Mouse (Mus musculus) urinary bladder, postnatal 25 days (tissue): Measurements from ENCODE around the gene Tmod2.
"Not testable (repeated sequence)": the region's sequence is repeated elsewhere in the genome, so short reads cannot be mapped to it uniquely, and the experiment has no call there.

Experiments used
- DNase-seq: peaks from one replicate; pipeline ENCODE4 v3.0.0; 2022; ENCODE audit warnings: low spot score

Tmod2 gene

DNA sequence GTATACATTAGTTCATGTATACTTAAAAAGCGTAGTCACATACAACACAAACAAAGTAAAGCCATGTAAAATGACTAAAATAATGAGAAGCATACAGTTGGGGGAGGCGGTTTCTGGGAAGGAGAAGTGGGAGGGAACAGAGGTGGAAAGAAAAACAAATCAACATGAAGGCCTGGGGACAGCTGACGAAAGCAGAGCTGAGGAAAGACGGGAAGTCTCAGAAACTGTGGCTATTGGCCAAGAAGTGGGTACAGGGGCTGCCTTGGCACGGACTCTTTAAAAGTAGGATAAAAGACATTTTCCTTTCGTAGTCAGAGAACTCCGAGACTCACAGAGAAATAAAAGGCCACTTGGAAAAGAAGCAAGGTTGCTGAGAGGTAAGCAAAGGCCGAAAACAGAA, 62.1 kb downstream of the Tmod2 start:
- no peak for DNase-seq

DNA sequence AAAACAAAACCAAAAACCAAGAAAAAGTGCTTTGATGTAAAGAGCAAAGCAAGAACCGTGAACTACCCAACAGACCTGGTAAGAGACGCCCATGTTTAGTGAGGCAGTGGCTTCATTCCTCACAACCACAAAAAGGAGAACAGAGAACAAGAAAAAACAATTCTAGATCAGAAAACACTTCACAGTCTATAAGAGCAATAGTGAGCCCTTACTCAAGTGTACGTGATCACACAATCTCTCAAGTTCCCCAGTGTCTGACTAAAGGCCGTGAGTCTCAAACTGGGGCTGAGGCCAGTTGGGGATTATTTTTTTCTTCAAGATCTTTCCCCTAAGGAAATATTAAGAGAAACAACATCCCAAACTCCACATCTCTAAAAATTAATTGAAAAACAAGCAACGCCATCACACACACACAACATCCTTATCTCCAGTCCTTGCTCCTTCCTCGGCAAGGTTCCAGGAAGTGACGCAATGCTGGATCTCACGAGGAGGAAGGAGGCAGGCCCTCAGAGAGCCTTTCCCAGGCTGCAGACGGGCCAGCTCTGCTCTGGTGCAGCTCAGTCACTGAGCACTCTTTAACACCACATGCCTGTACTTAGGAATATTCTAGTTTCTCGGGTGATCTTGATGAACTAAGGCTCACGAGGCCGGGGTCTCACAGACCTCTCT, 64.1 kb downstream of the Tmod2 start:
- DNase-seq, result peak; percentile 81

DNA sequence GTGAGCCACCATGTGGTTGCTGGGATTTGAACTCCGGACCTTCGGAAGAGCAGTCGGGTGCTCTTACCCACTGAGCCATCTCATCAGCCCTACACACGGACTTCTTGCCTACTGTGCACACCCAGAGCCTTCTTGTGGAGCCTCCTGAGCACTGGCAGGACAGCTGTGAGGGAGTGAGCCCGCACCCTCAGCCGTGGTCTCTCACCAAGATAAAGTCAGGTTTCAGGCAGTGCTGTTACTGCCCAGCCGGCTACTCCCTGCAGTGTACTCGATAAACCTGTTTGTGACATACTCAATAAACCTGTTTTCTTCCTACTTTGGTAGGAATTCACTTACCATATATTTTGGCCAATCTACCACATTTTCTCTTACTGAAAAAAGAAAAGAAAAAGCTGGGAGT, 65.6 kb downstream of the Tmod2 start:
- DNase-seq, result no peak

DNA sequence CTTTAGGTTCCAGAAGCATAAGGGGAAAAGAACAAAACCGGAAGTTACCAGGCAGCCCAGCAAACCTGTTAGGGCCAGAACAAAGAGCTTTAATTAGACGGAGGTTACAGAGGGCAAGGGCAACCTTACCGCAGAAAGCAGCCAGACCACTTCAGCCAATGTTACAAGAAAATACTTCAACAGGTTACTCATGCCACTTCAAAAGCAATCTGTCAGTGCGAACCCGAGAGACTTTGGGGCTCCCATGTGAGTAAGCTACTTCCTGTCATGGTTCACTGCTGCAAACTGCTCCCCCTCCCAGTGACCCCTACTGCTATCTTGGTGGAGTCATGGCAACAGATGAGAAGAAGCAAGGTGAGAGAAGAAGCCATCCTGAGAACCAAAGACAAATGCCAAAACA, 69.6 kb downstream of the Tmod2 start:
- DNase-seq, result no peak

DNA sequence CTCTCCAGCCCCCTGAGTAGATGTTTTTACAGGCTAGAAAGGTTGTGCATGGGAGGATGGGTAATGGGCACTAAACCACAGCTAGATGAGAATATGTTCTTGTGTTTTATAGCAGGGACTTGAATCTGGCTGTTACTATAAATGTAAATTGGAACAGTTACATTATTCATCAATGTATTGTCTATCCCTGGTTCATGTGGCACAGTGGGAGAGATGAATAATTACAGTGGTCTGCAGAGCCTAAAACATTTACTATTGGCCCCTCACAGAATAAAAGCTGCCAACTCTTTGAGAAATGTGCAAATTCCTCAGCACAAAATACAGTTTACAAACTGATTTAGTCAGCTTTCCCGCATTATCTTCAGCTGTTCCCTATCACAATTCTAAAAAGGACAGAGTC, 74.7 kb downstream of the Tmod2 start:
- no peak for DNase-seq

DNA sequence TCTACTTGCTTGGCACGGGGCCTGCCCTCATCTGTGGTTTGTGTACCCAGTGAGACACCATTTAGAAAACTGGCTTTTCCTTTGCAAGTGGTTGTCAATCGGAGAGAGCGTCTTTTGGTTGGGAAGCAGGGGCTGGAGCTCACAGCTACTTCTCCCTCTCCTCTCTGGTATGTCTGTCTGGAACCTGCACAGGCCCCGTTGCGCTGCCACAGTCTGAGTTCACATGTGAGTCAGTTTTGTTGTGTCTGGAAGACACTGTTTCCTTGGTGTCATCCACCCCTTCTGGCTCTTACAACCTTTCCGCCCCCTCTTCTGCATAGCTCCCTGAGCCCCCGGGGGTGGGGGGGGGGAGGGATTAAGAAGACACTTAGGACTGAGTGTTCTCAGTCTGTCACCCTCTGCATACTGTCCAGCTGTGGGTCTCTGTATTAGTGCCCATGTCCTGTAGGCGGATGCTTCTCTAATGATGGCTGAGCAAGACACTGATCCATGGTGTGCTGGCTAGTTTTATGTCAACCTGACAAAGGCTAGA, 76.6 kb downstream of the Tmod2 start:
- no peak for DNase-seq

DNA sequence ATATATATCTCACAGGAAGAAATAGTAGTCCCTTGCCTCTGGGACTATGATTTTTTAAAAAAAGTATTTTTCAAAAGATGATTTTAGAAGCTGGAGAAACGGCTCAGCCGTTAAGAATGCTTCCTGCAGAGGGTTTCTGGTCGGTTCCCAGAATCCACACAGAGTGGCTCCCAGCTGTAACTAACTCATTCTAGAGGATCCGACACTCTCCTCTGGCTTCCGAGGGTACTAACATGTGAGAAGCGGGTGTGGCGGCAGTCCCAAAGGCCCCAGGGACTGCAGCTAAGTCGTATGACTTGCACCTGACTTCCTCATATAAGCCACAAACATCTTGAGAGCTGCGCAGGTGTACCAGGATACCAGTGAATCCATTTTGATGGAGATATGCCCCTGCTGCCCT, 78.1 kb downstream of the Tmod2 start:
- not testable (repeated sequence) for DNase-seq

DNA sequence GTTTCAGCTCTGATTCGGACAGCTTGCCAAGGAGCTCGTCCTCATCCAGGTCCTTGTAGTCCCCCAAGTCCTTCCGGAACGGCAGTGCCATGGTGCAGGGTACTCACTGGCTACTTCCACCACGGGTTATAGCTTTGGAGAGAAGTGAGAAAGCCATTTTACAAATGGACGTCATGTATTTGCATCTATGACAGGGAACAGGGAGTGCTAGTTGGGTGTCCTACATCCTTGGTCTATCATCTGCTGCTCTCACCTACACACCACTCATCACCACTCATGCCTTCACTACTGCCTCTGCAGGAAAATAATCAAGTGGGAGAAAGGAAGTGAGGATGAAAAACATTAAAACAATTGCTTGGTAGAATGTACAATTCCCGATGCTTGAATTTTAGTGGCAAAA, 78.7 kb downstream of the Tmod2 start:
- DNase-seq, result no peak

DNA sequence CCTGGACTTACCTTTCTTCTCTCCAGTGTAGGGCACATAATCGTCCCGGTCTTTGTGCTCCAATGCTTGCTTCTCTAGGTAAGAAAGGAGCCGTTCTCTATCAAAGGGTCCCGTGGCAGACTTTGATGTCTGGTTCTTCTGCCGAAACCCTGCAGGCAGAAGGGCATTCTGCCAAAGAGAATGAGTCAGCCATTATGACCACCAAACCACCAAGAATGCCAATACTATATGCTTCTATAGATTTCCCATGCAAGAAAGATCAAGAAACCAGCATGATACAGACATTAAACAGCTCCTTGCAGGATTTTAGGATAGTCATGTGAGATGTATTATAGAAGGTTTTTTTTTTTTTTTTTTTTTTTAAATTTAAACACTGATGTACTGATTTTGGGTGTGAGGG, 81.8 kb downstream of the Tmod2 start:
- no peak for DNase-seq

DNA sequence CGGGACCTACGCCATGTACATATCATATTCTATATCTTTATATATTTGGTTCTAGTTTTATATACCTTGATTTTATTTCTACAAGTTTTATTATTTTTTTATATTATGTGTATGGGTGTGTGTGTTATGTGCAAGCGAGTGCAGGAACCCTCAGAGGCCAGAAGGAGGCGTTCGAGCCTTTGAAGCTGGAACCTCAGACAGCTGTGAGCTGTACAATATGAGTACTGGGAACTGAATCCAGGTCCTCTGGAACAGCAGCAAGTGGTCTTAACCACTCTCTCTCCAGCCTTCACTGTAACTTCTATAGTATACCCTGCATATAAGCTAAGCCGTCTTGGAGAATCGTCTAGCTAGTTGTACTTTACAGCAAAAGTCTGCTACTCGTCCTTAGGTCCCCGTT, 83.0 kb downstream of the Tmod2 start:
- no peak for DNase-seq

DNA sequence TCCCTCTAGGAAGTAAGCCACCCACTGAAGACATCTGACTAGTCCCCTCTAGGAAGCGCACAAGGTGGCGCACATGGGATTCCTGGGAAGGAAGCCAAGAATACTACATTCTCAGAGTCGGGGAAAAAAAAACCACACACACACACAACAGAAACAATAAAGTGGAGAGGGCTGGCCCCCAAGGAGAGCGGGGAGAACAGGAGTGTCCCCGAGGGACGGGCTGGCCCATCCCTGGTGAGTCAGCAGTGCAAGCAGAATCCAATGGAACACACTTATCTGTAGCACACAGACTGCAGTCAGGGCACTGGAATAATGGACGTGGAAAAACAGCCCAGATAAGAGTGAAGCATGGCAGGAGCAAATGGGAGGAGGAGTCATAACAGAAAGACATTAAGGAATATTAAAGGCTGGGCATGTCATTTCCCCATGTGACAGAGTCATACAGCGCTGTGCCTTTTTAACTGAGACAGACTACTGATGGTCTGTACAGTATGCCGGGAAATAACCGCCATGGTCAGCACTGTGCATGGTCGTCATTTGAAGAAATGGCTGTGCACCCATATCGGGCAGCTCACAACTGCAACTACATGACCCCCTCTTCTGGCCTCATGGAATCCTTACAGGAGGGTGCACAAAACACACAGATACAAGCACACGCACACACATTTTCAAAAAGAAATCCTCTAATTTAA, 83.6 kb downstream of the Tmod2 start:
- DNase-seq, result no peak

DNA sequence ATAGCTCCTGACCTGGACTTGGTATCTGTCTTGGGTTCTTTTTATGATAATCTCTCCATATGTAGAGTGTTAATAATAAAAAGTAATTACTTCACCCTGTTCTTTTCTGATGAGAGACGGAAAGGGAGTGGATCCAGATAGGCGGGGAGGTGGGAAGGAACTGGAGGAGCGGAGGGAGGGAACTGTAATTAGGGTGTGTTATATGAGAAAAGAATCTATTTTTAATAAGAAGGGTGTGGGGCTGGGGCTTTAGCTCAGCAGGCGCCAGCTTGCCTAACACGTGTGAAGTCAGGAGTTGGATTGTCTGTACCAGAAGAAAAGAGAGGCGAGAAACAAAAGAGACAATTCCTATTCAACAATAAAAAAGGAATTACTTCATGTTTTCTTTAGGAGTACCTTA, 87.5 kb downstream of the Tmod2 start:
- no peak for DNase-seq

DNA sequence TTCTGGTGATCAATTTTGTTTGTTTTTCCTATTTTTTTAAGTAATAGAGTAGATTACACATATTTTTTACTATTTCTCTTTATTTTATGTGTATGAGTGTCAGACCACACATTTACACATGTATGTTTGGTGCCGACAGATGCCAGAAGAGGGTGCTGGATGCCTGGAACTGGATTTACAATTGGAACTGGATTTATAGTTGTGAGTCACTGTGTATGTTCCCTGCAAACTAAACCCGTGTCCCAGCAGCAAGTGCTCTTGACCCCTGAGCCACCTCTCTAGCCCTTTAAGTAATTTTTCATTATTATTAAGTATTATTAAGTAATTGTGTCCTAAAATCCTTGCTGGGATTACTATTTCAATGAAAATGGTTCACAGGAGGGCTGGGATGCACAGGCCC, 88.9 kb downstream of the Tmod2 start:
- no peak for DNase-seq

DNA sequence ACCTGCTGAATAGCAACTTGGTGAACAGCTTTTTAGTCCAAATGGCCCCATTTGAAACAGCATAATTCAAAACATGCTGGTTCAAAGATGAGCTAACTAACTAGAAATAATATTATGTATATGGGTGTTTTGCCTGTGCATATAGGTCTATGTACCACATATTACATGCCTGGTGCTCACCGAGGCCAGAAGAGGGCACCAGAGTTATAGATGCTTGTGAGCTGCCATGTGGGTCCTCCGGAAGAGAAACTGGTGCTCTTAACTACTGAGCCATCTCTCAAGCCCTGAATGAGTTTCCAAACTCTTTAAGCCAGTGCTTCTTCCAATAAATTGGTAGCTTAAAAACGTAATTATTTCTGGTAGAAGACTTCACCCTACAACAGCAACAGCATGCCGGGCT, 89.3 kb downstream of the Tmod2 start:
- DNase-seq, result peak; percentile 52

DNA sequence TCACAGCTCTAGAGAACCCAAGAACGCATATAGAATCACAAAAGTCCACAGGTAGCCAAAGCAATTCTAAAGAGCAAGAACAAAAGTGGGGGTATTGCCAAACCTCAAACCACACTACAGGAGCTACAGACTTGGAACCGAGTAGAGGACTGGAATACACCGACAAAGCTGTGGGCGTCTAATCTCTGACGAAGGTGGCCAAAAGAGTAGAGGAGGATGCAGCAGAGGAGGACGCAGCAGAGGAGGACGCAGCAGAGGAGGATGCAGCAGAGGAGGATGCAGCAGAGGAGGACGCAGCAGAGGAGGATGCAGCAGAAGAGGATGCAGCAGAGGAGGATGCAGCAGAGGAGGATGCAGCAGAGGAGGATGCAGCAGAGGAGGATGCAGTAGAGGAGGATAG, 90.2 kb downstream of the Tmod2 start:
- DNase-seq, result no peak

DNA sequence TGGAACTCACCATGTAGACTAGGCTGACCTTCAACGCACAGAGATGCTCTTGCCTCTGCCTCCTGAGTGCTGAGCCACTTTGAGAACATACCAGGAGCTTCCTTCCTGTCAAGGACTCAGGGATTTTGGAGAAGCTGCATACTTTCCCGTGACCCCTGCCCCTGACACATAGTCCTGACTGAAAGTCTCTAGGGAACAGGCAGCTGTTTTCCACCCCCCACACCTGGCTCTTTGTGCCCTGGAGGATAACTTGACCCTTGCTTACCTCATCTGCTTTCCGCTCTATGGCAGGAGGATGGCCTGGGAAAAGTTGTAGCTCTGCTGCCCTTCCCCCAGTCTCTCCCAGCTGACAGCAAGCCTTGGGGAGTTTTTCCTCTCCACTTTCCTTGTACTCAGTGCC, 93.4 kb downstream of the Tmod2 start:
- DNase-seq, result no peak
